Mouse (Mus musculus): ENCODE data around the gene Gm5089. TPM values are rescaled to one million over a fixed set of nuclear protein-coding genes. Genes with fewer than 3 reads are reported as not detected.

Gm5089 gene
- polyA plus RNA-seq, 1 experiment from 2014 or later: not detected

DNA sequence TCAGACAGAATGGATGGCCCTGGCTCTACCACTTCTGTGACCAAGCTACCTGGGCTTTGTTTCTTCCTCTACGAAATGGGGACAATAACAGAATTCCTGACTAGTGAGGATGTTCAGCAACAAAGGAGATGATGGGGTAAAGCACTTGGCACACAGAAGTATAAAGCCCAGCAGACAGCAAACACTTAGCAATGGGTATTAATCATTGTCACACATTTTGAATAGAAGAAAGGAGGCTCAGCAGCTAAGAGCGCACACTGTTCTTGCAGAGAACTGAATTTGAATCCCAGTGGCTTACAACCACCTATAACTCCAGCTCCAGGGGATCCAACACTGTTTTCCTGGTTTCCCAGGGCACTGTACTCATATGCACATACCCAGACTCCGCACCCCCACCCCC is 23.3 kb downstream of the Gm5089 start:
- 85% methylated on average over 3 of the region's 3 CpGs for WGBS
- Histone ChIP-seq H3K9ac (replicated peaks; ENCODE audit: low read length) (no peak overlapping the region), H3K4me2 (replicated peaks; ENCODE audit: low read depth, low read length) (no peak overlapping the region), H3K27me3 (ENCODE audit: insufficient read depth, low read length) (no peaks in the 10 kb centered on the region), H3K36me3 (ENCODE audit: insufficient read depth, low read length) (no peaks in the 10 kb centered on the region), H3K9me3 (ENCODE audit: low read length) (no peaks in the 10 kb centered on the region), H3K4me1 (ENCODE audit: insufficient read depth, low read length) (peaks cover 3% of the 10 kb centered on the region; the same call in 1 of the 2 replicates), H3K27ac (ENCODE audit: low read length) (no peak overlapping the region), H3K4me3 (ENCODE audit: low read length) (no peak overlapping the region)
- ATAC-seq (ENCODE audit: low FRiP score, low TSS enrichment): no peak

GRCm38 (mm10) chr14:122427204-122427560 is 23.7 kb downstream of the Gm5089 start:
- no peak overlapping the region for H3K9ac ChIP-seq (replicated peaks; ENCODE audit: low read length)

DNA sequence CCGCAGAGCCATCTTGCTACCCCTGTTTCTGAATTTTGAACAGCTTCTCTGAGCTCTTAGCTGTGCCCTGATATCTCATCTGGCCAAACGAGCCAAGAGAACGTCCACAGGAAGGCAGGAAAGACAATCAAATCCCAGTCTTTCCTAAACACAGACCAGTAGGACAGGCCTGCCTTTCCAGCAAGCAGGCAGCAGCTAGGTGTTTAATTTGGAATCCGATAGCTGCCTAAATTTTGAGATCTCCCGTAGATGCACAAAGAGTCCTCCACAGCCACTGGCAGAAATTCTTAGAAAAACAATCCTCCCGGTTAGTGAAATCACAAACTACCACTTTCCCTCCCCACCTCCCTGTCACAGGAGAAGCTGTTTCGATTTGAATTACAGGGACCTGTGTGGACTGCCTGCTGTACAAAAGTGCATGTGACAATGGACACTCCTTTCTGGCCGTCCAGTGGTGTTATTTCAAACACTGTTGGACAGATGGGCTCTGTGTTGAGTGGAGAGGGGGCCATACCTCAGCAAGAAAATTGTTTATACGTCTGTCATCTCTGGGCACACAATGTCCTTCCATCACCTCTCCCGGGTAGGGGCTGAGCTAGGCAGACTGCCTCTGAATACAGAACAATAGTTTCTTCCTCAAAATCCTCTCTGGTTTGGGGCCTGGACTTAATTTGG is 24.2 kb downstream of the Gm5089 start:
- no peak overlapping the region for H3K4me3 ChIP-seq (ENCODE audit: low read length)
- 23% methylated on average over 10 of the region's 10 CpGs for WGBS
- no peaks in the 10 kb centered on the region for H3K9me3 ChIP-seq (ENCODE audit: low read length)
- H3K36me3 ChIP-seq (ENCODE audit: insufficient read depth, low read length): no peaks in the 10 kb centered on the region
- H3K27me3 ChIP-seq (ENCODE audit: insufficient read depth, low read length): no peaks in the 10 kb centered on the region
- ATAC-seq (ENCODE audit: low FRiP score, low TSS enrichment): peak; percentile 77; the same call in 1 of the 2 replicates
- H3K4me2 ChIP-seq (replicated peaks; ENCODE audit: low read depth, low read length): no peak overlapping the region
- no peak overlapping the region for H3K9ac ChIP-seq (replicated peaks; ENCODE audit: low read length)
- peaks cover 3% of the 10 kb centered on the region; the same call in 1 of the 2 replicates for H3K4me1 ChIP-seq (ENCODE audit: insufficient read depth, low read length)
- no peak overlapping the region for H3K27ac ChIP-seq (ENCODE audit: low read length)

More at GRCm38 (mm10) chr14:122427204-122427560, 23.7 kb downstream of the Gm5089 start:
- peaks cover 3% of the 10 kb centered on the region; the same call in 1 of the 2 replicates for H3K4me1 ChIP-seq (ENCODE audit: insufficient read depth, low read length)
- WGBS: 29% methylated on average over 8 of the region's 8 CpGs
- no peaks in the 10 kb centered on the region for H3K9me3 ChIP-seq (ENCODE audit: low read length)
- peak; percentile 43; the same call in 1 of the 2 replicates for ATAC-seq (ENCODE audit: low FRiP score, low TSS enrichment)
- no peak overlapping the region for H3K4me3 ChIP-seq (ENCODE audit: low read length)
- H3K27ac ChIP-seq (ENCODE audit: low read length): no peak overlapping the region
- no peaks in the 10 kb centered on the region for H3K27me3 ChIP-seq (ENCODE audit: insufficient read depth, low read length)
- no peaks in the 10 kb centered on the region for H3K36me3 ChIP-seq (ENCODE audit: insufficient read depth, low read length)
- no peak overlapping the region for H3K4me2 ChIP-seq (replicated peaks; ENCODE audit: low read depth, low read length)

- 79% methylated on average over 3 of the region's 3 CpGs for WGBS
- ATAC-seq (ENCODE audit: low FRiP score, low TSS enrichment): no peak
- H3K27me3 ChIP-seq (ENCODE audit: insufficient read depth, low read length): no peaks in the 10 kb centered on the region
- no peaks in the 10 kb centered on the region for H3K9me3 ChIP-seq (ENCODE audit: low read length)
- no peak overlapping the region for H3K27ac ChIP-seq (ENCODE audit: low read length)
- no peak overlapping the region for H3K9ac ChIP-seq (replicated peaks; ENCODE audit: low read length)
- H3K4me1 ChIP-seq (ENCODE audit: insufficient read depth, low read length): peaks cover 3% of the 10 kb centered on the region; the same call in 1 of the 2 replicates
- H3K36me3 ChIP-seq (ENCODE audit: insufficient read depth, low read length): no peaks in the 10 kb centered on the region
- H3K4me3 ChIP-seq (ENCODE audit: low read length): no peak overlapping the region
- H3K4me2 ChIP-seq (replicated peaks; ENCODE audit: low read depth, low read length): no peak overlapping the region
Observed at GRCm38 (mm10) chr14:122424441-122424840, 26.5 kb downstream of the Gm5089 start.

- Histone ChIP-seq H3K27me3 (ENCODE audit: insufficient read depth, low read length) (0 out of 2 replicates have a peak, but pooled peaks cover 8% of the 10 kb centered on the region), H3K36me3 (ENCODE audit: insufficient read depth, low read length) (no peaks in the 10 kb centered on the region), H3K9ac (replicated peaks; ENCODE audit: low read length) (no peak overlapping the region), H3K4me2 (replicated peaks; ENCODE audit: low read depth, low read length) (no peak overlapping the region), H3K4me3 (ENCODE audit: low read length) (no peak overlapping the region), H3K9me3 (ENCODE audit: low read length) (no peaks in the 10 kb centered on the region), H3K27ac (ENCODE audit: low read length) (no peak overlapping the region), H3K4me1 (ENCODE audit: insufficient read depth, low read length) (no peaks in the 10 kb centered on the region)
- no peak for ATAC-seq (ENCODE audit: low FRiP score, low TSS enrichment)
- WGBS: 41% methylated on average over 4 of the region's 4 CpGs
Observed at GRCm38 (mm10) chr14:122416166-122416771, 34.6 kb downstream of the Gm5089 start.

DNA sequence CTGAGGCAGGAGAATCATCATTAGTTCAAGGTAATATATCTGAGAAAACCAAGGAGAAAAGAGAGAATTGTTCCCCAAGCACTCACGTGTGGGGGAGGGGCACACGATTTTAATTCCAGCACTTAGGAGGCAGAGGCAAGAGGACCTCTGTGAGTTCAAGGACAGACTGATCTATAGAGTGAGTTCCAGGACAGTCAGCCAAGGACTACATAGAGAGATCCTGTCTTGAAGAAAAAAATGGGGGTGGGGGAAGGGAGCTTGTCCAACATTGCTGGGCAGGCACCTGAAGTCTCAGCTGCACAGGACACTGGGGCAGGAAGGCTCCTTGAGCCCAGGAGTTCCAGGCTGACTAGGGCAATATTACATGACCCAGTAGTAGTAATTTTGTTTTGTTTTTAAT is 36.1 kb downstream of the Gm5089 start:
- Histone ChIP-seq H3K27ac (ENCODE audit: low read length) (no peak overlapping the region), H3K36me3 (ENCODE audit: insufficient read depth, low read length) (no peaks in the 10 kb centered on the region), H3K9me3 (ENCODE audit: low read length) (no peaks in the 10 kb centered on the region), H3K27me3 (ENCODE audit: insufficient read depth, low read length) (peaks cover 14% of the 10 kb centered on the region; the same call in 1 of the 2 replicates), H3K4me3 (ENCODE audit: low read length) (no peak overlapping the region), H3K4me2 (replicated peaks; ENCODE audit: low read depth, low read length) (no peak overlapping the region), H3K9ac (replicated peaks; ENCODE audit: low read length) (no peak overlapping the region), H3K4me1 (ENCODE audit: insufficient read depth, low read length) (no peaks in the 10 kb centered on the region)
- ATAC-seq (ENCODE audit: low FRiP score, low TSS enrichment): no peak
- WGBS: 89% methylated on average over 2 of the region's 2 CpGs

DNA sequence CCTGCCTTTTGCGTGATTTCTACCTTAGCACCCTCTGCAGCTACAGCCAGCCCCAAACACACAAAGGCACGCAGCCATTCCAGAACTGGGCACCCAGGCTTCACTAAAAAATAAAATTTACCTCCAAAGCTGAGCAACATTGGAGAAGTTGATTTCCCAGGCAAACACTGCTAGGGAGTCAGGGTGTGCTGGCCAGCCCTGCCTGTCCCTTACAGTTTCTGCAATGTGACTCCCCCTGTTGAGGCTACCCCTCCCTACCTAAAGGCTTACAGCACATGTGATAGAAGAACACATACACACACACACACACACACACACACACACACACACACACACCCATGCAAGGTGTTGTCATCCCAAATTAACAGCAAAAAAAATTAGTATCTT is 37.4 kb downstream of the Gm5089 start:
- peaks cover 21% of the 10 kb centered on the region; the same call in 1 of the 2 replicates for H3K27me3 ChIP-seq (ENCODE audit: insufficient read depth, low read length)
- H3K36me3 ChIP-seq (ENCODE audit: insufficient read depth, low read length): no peaks in the 10 kb centered on the region
- H3K4me2 ChIP-seq (replicated peaks; ENCODE audit: low read depth, low read length): no peak overlapping the region
- H3K9me3 ChIP-seq (ENCODE audit: low read length): no peaks in the 10 kb centered on the region
- H3K9ac ChIP-seq (replicated peaks; ENCODE audit: low read length): no peak overlapping the region
- 51% methylated on average over 2 of the region's 2 CpGs for WGBS
- ATAC-seq (ENCODE audit: low FRiP score, low TSS enrichment): no peak
- H3K4me3 ChIP-seq (ENCODE audit: low read length): no peak overlapping the region
- no peak overlapping the region for H3K27ac ChIP-seq (ENCODE audit: low read length)
- no peaks in the 10 kb centered on the region for H3K4me1 ChIP-seq (ENCODE audit: insufficient read depth, low read length)

DNA sequence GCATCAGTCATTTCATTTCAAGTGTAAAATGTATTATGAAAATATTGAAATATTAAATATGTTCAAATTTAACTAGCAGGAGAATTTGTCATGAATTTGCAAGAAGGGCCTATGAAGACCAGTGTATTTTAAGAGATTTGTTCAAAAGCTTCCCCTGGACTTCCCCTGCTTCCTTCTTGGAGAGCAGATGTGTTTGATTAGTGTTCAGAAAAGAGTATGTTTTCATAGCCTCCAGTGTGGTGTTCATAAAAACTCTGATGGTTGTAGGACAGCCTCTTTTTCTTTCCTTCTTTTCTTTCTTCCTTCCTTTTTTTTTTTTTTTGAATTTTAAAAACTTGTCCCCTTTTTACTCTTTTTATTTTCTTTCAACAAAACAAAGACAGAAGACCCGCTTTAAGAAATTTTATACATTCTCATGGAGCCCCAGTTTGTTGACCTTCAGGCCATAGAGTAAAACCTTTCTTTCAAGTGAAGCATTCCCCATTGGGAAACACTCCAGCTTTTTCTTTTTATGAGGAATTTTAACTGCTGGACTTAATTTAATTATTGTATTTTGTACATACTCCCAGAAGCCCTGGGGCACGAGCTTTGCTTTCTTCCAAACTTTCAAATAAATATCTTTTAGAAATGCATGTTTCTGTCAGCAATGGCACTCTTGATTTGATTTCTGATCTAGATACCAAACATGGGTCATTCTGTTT is 37.9 kb downstream of the Gm5089 start:
- WGBS: 48% methylated on average over 2 of the region's 2 CpGs
- Histone ChIP-seq H3K27me3 (ENCODE audit: insufficient read depth, low read length) (peaks cover 26% of the 10 kb centered on the region), H3K9me3 (ENCODE audit: low read length) (no peaks in the 10 kb centered on the region), H3K4me2 (replicated peaks; ENCODE audit: low read depth, low read length) (no peak overlapping the region), H3K36me3 (ENCODE audit: insufficient read depth, low read length) (no peaks in the 10 kb centered on the region), H3K27ac (ENCODE audit: low read length) (no peak overlapping the region), H3K4me3 (ENCODE audit: low read length) (no peak overlapping the region), H3K9ac (replicated peaks; ENCODE audit: low read length) (no peak overlapping the region), H3K4me1 (ENCODE audit: insufficient read depth, low read length) (no peaks in the 10 kb centered on the region)
- no peak for ATAC-seq (ENCODE audit: low FRiP score, low TSS enrichment)

DNA sequence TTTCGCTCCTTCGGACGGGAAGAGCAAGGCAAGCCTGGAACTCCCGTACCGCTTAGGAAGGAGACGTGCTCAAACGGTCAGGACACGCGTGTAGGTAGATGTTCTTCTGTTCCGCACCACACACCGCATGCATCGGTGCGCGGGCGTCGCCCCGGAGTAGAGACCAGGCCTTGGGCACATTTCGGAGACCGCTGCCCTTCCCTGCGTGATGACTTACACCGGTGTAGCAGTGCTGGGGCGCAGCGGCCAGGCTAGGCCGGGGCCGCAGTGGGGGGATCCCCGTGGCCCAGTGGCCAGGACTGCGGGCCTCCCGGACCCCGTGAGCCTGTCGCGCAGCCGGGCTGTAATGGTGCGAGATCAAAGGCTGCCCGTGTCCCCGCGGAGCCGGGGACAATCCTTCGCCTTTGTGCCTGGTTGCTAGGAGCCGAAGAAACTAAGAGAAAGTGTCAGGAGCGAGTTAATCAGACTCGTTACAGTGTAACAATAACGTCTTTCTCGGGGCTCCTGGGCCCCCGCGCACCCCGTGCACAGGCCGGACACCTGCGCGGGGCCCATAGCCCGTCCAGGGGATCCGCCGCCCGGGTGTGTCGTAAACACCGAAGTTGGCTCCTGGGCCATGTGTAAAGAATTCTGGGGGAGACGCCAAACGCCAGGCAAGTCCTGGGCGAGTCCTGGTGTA is 44.2 kb downstream of the Gm5089 start:
- no peaks in the 10 kb centered on the region for H3K36me3 ChIP-seq (ENCODE audit: insufficient read depth, low read length)
- ATAC-seq (ENCODE audit: low FRiP score, low TSS enrichment): peak; percentile 84
- peak overlapping the region; percentile 62 for H3K4me2 ChIP-seq (replicated peaks; ENCODE audit: low read depth, low read length)
- H3K9me3 ChIP-seq (ENCODE audit: low read length): no peaks in the 10 kb centered on the region
- peaks cover 16% of the 10 kb centered on the region for H3K4me1 ChIP-seq (ENCODE audit: insufficient read depth, low read length)
- no peak overlapping the region for H3K27ac ChIP-seq (ENCODE audit: low read length)
- peak overlapping the region; percentile 42 for H3K4me3 ChIP-seq (ENCODE audit: low read length)
- peak overlapping the region; percentile 42 for H3K9ac ChIP-seq (replicated peaks; ENCODE audit: low read length)
- 1% methylated on average over 58 of the region's 58 CpGs for WGBS
- peaks cover 64% of the 10 kb centered on the region for H3K27me3 ChIP-seq (ENCODE audit: insufficient read depth, low read length)

All from kidney, embryonic 16.5 days (tissue).